Mouse (Mus musculus) heart, embryonic 11.5 days (tissue): ENCODE measurements around the gene Prkag2. TPM values are rescaled to one million over a fixed set of nuclear protein-coding genes. Genes with fewer than 3 reads are reported as not detected.
"Not testable (repeated sequence)": the region's sequence is repeated elsewhere in the genome, so short reads cannot be mapped to it uniquely, and the experiment has no call there.

Source experiments
- ATAC-seq: fragments of 200-750 bp; cut with Nextera tagmentation; replicated peaks from 2 replicates; pipeline ENCODE4 v1.8.0; 2017; ENCODE audit warnings: moderate library complexity; ENCODE audit not compliant: insufficient number of reproducible peaks, low FRiP score, low TSS enrichment
- H3K27ac ChIP-seq: fragments of 300-500 bp; sonication (generic); 2 replicates; pipeline ENCODE4 v1.5.1; 2014; ENCODE audit warnings: mild to moderate bottlenecking, low read depth, low read length
- H3K27me3 ChIP-seq: fragments of 300-500 bp; sonication (generic); 2 replicates; pipeline ENCODE4 v1.6.1; 2014; ENCODE audit warnings: mild to moderate bottlenecking, low read length, mixed read lengths; ENCODE audit not compliant: control insufficient read depth, insufficient read depth
- H3K36me3 ChIP-seq: fragments of 300-500 bp; sonication (generic); 2 replicates; pipeline ENCODE4 v1.6.1; 2014; ENCODE audit warnings: mild to moderate bottlenecking, low read length, moderate library complexity, mixed read lengths; ENCODE audit not compliant: control insufficient read depth, insufficient read depth
- H3K4me1 ChIP-seq: fragments of 300-500 bp; sonication (generic); 2 replicates; pipeline ENCODE4 v1.6.1; 2014; ENCODE audit warnings: low read length; ENCODE audit not compliant: control insufficient read depth, insufficient read depth
- H3K4me2 ChIP-seq: fragments of 300-500 bp; sonication (generic); 2 replicates; pipeline ENCODE4 v1.6.1; 2014; ENCODE audit warnings: mild to moderate bottlenecking, moderate library complexity
- H3K4me3 ChIP-seq: fragments of 300-500 bp; sonication (generic); 2 replicates; pipeline ENCODE4 v1.5.1; 2014; ENCODE audit warnings: low read depth, low read length
- H3K9ac ChIP-seq: fragments of 300-500 bp; sonication (generic); 2 replicates; pipeline ENCODE4 v1.6.1; 2014; ENCODE audit warnings: mild to moderate bottlenecking, low read depth, low read length, moderate library complexity
- H3K9me3 ChIP-seq: fragments of 300-500 bp; sonication (generic); replicated peaks from 2 replicates; pipeline ENCODE4 v1.6.1; 2016; ENCODE audit warnings: low read length; ENCODE audit not compliant: control insufficient read depth
- WGBS: fragments of 180-500 bp; shearing (Covaris S2); extraction: QIAGEN DNeasy Blood & Tissue Kit; methylation state at CpG from one replicate; pipeline ENCODE4 v1.1.7; 2014; ENCODE audit not compliant: insufficient replicate concordance; 5-methylcytosine and 5-hydroxymethylcytosine counted together
- polyA plus RNA-seq: library from polyadenylated mRNA; unstranded; fragments of >200 nt; fragmentation: Nextera tagmentation; extraction: Ambion mirVana; gene quantifications from 2 replicates; pipeline ENCODE4 v1.2.1, GENCODE M21; 2014

Gene Prkag2
- polyA plus RNA-seq, 1 experiment from 2014 or later: 84.6 TPM

DNA sequence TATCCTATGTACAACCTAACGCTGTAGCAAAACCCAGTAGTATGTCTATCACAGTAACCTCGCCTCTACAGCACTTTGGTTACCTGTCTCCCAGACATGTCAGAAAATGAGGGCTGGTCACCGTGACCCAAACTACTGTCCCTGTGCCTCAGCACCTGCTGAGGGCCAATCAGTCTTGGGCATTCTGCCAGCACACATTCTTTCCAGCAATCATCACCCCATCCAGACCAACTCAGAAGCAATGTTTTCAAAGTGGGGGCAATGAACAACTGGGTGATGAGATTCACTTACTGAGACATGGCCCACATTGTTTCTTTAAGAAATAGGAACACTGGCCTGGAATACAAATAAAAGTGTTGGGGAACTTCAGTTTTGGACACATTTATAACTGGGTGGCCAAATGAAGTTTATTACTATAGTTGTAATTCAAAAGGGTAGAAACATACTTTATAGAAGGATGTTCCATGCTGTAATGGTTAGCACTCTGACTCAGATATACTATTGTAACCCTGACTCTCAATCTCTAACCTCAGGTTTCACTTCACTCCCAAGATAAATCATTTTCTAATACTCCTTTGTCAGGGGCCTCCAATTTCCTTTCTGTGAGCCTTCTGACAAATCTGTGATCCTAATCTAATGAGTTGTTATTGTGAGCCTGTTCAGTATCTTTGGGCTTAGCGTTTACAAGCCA lies 274.9 kb downstream of the Prkag2 start:
- H3K4me3 ChIP-seq: no peak overlapping the region
- H3K9ac ChIP-seq: no peak overlapping the region
- H3K4me1 ChIP-seq: peaks cover 48% of the 10 kb centered on the region
- no peak overlapping the region for H3K4me2 ChIP-seq
- ATAC-seq: 0 out of 2 replicates have a peak, but pooled peaks have one; percentile 46
- H3K36me3 ChIP-seq: no peaks in the 10 kb centered on the region
- H3K27ac ChIP-seq: peak overlapping the region; percentile 35
- H3K9me3 ChIP-seq: no peaks in the 10 kb centered on the region
- WGBS: 54% methylated on average over 4 of the region's 4 CpGs
- H3K27me3 ChIP-seq: no peaks in the 10 kb centered on the region

DNA sequence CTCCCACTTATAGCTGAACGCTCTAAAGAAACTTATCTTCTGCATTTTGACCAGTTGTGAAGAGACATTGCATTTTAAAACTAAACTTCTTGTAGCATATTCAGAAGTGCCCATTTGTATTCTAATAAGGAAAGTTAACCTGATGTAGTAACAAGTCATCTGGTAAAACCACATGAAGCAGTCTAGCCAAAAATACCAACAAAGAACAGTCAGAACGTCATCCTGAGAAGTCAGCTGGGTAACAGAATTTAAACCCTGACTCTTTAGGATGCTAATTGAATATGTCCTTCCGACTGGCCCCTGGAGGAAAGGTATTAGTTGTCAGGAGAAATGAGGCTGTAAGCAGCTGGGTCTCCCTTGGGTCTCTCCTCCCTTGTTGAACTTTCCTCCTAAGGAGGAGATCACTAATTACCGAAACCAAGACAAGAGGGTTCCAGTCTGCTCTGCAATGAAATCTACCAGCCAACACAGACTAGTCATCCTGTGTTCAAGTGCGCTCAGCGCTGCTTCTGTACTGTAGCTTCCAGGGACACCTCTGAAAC lies 276.5 kb downstream of the Prkag2 start:
- Histone ChIP-seq H3K4me1 (peaks cover 48% of the 10 kb centered on the region), H3K27ac (peak overlapping the region; percentile 62), H3K9me3 (no peaks in the 10 kb centered on the region), H3K27me3 (no peaks in the 10 kb centered on the region), H3K9ac (no peak overlapping the region), H3K4me3 (no peak overlapping the region), H3K36me3 (no peaks in the 10 kb centered on the region), H3K4me2 (0 out of 2 replicates have a peak overlapping the region, but pooled peaks have one; percentile 8)
- 74% methylated on average over 6 of the region's 6 CpGs for WGBS
- ATAC-seq: no peak

DNA sequence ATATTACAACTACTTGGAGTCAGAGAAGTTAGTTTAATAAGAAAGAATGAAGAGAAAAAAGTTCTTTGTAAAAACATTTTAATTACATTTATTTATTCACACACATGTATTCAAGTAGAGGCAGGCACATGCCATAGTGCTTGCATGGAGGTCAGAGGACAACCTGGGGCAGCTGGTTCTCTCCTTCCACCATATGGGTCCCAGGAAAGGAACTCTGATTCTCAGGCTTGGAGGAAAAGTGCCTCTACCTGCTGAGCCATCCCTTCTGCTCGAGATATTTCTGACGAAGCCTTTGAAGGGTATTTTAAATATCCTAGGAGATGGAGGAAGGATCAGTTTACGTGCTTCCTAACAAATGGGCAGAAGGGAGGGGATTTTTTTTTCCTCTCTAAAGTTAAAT lies 277.7 kb downstream of the Prkag2 start:
- no peak overlapping the region for H3K27ac ChIP-seq
- H3K4me2 ChIP-seq: no peak overlapping the region
- H3K9ac ChIP-seq: no peak overlapping the region
- H3K4me3 ChIP-seq: no peak overlapping the region
- no peak for ATAC-seq
- peaks cover 47% of the 10 kb centered on the region for H3K4me1 ChIP-seq
- no peaks in the 10 kb centered on the region for H3K36me3 ChIP-seq
- H3K27me3 ChIP-seq: no peaks in the 10 kb centered on the region
- H3K9me3 ChIP-seq: no peaks in the 10 kb centered on the region
- WGBS: 72% methylated on average over 3 of the region's 3 CpGs

DNA sequence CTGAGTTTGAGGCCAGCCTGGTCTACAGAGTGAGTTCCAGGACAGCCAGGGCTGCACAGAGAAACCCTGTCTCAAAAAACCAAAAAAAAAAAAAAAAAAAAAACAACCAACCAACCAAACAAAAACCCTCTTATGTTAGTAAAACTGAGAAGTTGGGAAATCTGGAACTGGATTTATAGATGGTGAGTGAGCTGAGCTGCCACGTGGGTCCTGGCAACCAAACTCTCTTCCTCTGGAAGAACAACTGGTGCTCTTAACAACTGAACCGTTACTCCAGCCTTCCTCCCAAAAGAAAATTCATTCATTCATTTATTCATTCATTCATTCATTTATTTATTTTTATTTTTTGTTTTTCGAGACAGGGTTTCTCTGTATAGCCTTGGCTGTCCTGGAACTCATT lies 278.2 kb downstream of the Prkag2 start:
- not testable (repeated sequence) for H3K4me3 ChIP-seq, H3K27ac ChIP-seq, H3K9ac ChIP-seq, H3K36me3 ChIP-seq, H3K9me3 ChIP-seq, ATAC-seq, H3K27me3 ChIP-seq, H3K4me2 ChIP-seq
- 86% methylated on average over 3 of the region's 3 CpGs for WGBS
- peaks cover 42% of the 10 kb centered on the region for H3K4me1 ChIP-seq

DNA sequence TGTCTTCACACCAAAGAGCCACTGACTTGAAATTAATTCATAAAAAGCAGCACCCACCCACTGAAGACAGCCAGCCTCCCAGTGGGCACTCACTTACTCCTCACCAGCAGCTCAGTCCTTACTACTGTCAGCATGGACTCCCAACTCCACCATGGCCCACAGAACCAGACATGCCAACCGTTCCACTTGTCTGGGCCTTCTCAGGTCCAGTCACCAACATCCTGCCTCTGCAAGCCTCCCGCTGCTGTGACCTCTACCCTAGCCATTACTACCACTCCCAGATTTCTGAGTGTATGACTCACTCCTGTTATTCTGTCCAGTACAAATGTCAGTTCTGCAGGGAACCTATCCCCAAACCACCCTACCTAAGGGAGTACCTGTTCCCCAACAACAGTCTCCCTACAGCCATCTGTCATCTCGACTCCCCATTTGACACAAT lies 279.0 kb downstream of the Prkag2 start:
- H3K4me1 ChIP-seq: peaks cover 34% of the 10 kb centered on the region
- H3K27me3 ChIP-seq: no peaks in the 10 kb centered on the region
- no peak overlapping the region for H3K9ac ChIP-seq
- H3K4me2 ChIP-seq: no peak overlapping the region
- H3K4me3 ChIP-seq: no peak overlapping the region
- H3K36me3 ChIP-seq: 0 out of 2 replicates have a peak, but pooled peaks cover 7% of the 10 kb centered on the region
- H3K9me3 ChIP-seq: no peaks in the 10 kb centered on the region
- no peak for ATAC-seq
- peak overlapping the region; percentile 50; the same call in 1 of the 2 replicates for H3K27ac ChIP-seq
- WGBS: 58% methylated on average over 3 of the region's 3 CpGs

DNA sequence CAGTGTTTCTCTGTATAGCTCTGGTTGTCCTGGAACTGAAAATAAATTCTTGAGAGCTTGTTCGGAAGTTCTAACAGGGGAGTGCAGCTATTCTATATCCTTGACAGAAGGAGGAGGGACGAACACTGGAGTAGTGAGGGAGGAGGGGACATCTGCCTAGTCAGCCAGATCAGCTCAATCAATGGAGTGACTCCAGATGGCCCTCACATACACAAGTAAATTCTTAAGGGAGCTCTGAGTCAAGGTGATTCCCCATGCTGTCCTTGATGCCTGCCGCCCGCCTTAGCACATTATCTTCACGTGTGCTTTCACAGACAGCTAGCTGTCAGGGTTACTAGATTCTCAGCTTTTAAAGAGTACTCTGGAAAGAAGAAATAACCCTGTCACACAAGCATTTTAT lies 279.8 kb downstream of the Prkag2 start:
- H3K4me1 ChIP-seq: peaks cover 26% of the 10 kb centered on the region
- H3K4me2 ChIP-seq: no peak overlapping the region
- H3K27ac ChIP-seq: no peak overlapping the region
- H3K36me3 ChIP-seq: 0 out of 2 replicates have a peak, but pooled peaks cover 7% of the 10 kb centered on the region
- 71% methylated on average over 5 of the region's 5 CpGs for WGBS
- H3K9me3 ChIP-seq: no peaks in the 10 kb centered on the region
- no peak overlapping the region for H3K9ac ChIP-seq
- no peaks in the 10 kb centered on the region for H3K27me3 ChIP-seq
- no peak for ATAC-seq
- no peak overlapping the region for H3K4me3 ChIP-seq

DNA sequence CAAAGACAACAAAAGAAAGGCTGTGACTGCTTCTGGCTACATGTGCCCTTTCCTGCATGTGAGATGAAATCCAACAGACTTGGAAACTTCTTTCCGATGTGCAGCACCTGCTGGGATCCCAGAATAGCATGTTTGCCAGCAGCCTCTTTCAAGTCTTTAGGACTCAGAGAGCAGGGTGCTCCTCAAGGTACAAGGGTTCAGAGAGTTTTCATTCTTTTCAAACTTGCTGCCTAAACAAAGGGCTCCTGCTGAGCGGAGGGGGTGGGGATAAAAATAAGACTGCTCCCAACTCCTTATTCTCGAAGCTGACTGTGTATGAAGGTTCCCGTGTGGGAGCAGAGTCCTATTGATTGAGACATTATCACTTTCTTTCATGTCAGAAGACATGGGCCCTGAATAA lies 283.3 kb downstream of the Prkag2 start:
- H3K27me3 ChIP-seq: no peaks in the 10 kb centered on the region
- H3K36me3 ChIP-seq: peaks cover 14% of the 10 kb centered on the region
- no peak overlapping the region for H3K4me3 ChIP-seq
- peaks cover 9% of the 10 kb centered on the region for H3K4me1 ChIP-seq
- H3K27ac ChIP-seq: no peak overlapping the region
- no peak overlapping the region for H3K9ac ChIP-seq
- WGBS: 81% methylated on average over 4 of the region's 4 CpGs
- no peak overlapping the region for H3K4me2 ChIP-seq
- no peak for ATAC-seq
- no peaks in the 10 kb centered on the region for H3K9me3 ChIP-seq

DNA sequence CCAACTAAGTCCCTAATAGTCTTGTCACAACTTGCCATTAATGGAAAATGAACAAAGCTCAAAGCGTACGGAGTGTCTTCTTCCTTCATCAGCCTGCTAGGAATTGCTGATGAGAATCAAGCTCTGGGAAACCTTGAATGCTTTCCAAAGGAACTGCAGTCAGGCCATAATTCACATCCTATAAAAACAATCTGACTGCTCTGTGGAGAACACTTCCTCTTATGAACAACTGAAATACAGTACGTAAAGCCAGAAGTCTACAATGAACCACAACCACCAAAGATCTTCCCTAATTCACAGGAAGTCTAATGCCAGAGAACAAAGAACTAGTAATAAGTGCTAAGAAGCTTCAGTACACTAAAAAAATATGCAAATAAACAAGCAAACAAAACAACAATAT lies 286.5 kb downstream of the Prkag2 start:
- 88% methylated on average over 3 of the region's 3 CpGs for WGBS
- Histone ChIP-seq H3K9ac (no peak overlapping the region), H3K4me2 (no peak overlapping the region), H3K4me1 (no peaks in the 10 kb centered on the region), H3K27ac (no peak overlapping the region), H3K36me3 (peaks cover 24% of the 10 kb centered on the region), H3K27me3 (no peaks in the 10 kb centered on the region), H3K9me3 (no peaks in the 10 kb centered on the region), H3K4me3 (no peak overlapping the region)
- ATAC-seq: no peak

DNA sequence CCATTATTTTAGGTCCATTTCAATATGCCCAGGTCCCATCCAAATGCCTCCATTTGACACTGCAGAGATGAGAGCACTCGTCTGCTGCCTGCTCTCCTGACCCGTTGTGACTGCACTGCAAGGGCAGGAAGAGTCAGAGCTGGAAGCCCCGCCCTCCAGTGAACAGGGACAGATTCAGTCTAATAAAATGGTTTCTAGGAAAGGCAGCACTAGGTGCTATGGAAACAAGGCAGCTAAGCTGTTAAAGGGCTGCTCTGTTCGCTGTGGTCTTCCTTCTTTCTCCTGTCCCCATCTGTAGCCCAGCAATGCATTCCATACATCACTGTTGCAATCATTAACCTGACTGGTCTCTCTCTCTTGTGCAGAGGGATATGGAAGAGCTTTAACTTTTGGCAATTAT lies 287.4 kb downstream of the Prkag2 start:
- 75% methylated on average over 4 of the region's 4 CpGs for WGBS
- no peaks in the 10 kb centered on the region for H3K9me3 ChIP-seq

More for the DNA sequence above, 287.4 kb downstream of the Prkag2 start:
- Histone ChIP-seq H3K4me1 (no peaks in the 10 kb centered on the region), H3K27ac (no peak overlapping the region), H3K9ac (no peak overlapping the region), H3K27me3 (no peaks in the 10 kb centered on the region), H3K36me3 (peaks cover 26% of the 10 kb centered on the region), H3K4me3 (no peak overlapping the region), H3K4me2 (no peak overlapping the region)
- no peak for ATAC-seq
